Mouse (Mus musculus) heart, embryonic 13.5 days (tissue): ENCODE measurements around the gene E330034G19Rik. TPM values are rescaled to one million over a fixed set of nuclear protein-coding genes. Genes with fewer than 3 reads are reported as not detected.
"Not testable (repeated sequence)": the region's sequence is repeated elsewhere in the genome, so short reads cannot be mapped to it uniquely, and the experiment has no call there.

ENCODE experiments used
- ATAC-seq: fragments of 200-750 bp; cut with Nextera tagmentation; 2 replicates; pipeline ENCODE4 v1.8.0; 2017; ENCODE audit warnings: moderate TSS enrichment; ENCODE audit not compliant: insufficient number of reproducible peaks, low FRiP score, low TSS enrichment; ENCODE audit errors: extremely low read depth
- H3K27ac ChIP-seq: fragments of 300-500 bp; sonication (generic); replicated peaks from 2 replicates; pipeline ENCODE4 v1.5.1; 2015; ENCODE audit warnings: moderate library complexity, mild to moderate bottlenecking, inconsistent platforms
- H3K27me3 ChIP-seq: fragments of 300-500 bp; sonication (generic); replicated peaks from 2 replicates; pipeline ENCODE4 v1.6.1; 2015; ENCODE audit warnings: mild to moderate bottlenecking, inconsistent platforms
- H3K36me3 ChIP-seq: fragments of 300-500 bp; sonication (generic); 2 replicates; pipeline ENCODE4 v1.6.1; 2015; ENCODE audit warnings: mild to moderate bottlenecking, inconsistent platforms
- H3K4me1 ChIP-seq: fragments of 300-500 bp; sonication (generic); 2 replicates; pipeline ENCODE4 v1.6.1; 2015; ENCODE audit warnings: inconsistent platforms
- H3K4me2 ChIP-seq: fragments of 300-500 bp; sonication (generic); 2 replicates; pipeline ENCODE4 v1.6.1; 2015; ENCODE audit warnings: inconsistent platforms, mild to moderate bottlenecking, moderate library complexity
- H3K4me3 ChIP-seq: fragments of 300-500 bp; sonication (generic); 2 replicates; pipeline ENCODE4 v1.5.1; 2015; ENCODE audit warnings: moderate library complexity, mild to moderate bottlenecking, inconsistent platforms
- H3K9ac ChIP-seq: fragments of 300-500 bp; sonication (generic); 2 replicates; pipeline ENCODE4 v1.6.1; 2015; ENCODE audit warnings: inconsistent platforms, mild to moderate bottlenecking, moderate library complexity
- H3K9me3 ChIP-seq: fragments of 300-500 bp; sonication (generic); 2 replicates; pipeline ENCODE4 v1.6.1; 2016; ENCODE audit warnings: inconsistent platforms
- WGBS: fragments of 180-500 bp; shearing (Covaris S2); methylation state at CpG from one replicate; pipeline ENCODE4 v1.1.7; 2015; ENCODE audit warnings: mixed read lengths; 5-methylcytosine and 5-hydroxymethylcytosine counted together
- polyA plus RNA-seq: library from polyadenylated mRNA; unstranded; fragments of >200 nt; fragmentation: Nextera tagmentation; extraction: Ambion mirVana; gene quantifications from 2 replicates; pipeline ENCODE4 v1.2.1, GENCODE M21; 2015

The E330034G19Rik gene
- polyA plus RNA-seq, 1 experiment from 2014 or later: not detected

GRCm38 (mm10) chr14:24269571-24269970 lies 23.4 kb upstream of the E330034G19Rik start:
- H3K9me3 ChIP-seq: no peaks in the 10 kb centered on the region
- 71% methylated on average over 1 of the region's 1 CpGs for WGBS
- no peak overlapping the region for H3K4me3 ChIP-seq
- no peaks in the 10 kb centered on the region for H3K36me3 ChIP-seq
- 0 out of 2 replicates have a peak, but pooled peaks cover 4% of the 10 kb centered on the region for H3K27me3 ChIP-seq
- H3K4me2 ChIP-seq: no peak overlapping the region
- H3K4me1 ChIP-seq: no peaks in the 10 kb centered on the region
- no peak overlapping the region for H3K9ac ChIP-seq
- no peak overlapping the region for H3K27ac ChIP-seq
- ATAC-seq: no peak

DNA sequence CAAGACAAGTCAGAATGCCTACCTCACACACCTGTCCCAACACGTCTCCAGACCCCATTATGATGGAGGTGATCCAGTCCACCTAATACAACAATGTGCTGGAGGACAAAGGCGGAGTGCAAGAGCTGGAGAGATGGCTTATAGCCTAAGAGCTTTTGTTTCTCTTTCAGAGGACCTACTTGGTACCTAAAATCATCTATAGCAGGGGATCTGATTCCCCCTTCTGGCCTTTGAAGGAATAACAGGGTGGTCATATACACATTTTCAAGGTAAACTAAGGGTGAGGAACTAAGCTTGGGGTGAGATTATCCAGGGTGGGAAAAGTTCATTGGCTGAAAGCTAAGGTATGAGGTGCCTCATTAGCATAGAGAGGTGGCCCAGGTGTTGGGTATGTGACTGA lies 19.4 kb upstream of the E330034G19Rik start:
- Histone ChIP-seq H3K4me2 (no peak overlapping the region), H3K9ac (no peak overlapping the region), H3K4me1 (no peaks in the 10 kb centered on the region), H3K27ac (no peak overlapping the region), H3K4me3 (no peak overlapping the region), H3K9me3 (no peaks in the 10 kb centered on the region), H3K27me3 (0 out of 2 replicates have a peak, but pooled peaks cover 8% of the 10 kb centered on the region), H3K36me3 (no peaks in the 10 kb centered on the region)
- no peak for ATAC-seq
- WGBS: 52% methylated on average over 2 of the region's 2 CpGs

DNA sequence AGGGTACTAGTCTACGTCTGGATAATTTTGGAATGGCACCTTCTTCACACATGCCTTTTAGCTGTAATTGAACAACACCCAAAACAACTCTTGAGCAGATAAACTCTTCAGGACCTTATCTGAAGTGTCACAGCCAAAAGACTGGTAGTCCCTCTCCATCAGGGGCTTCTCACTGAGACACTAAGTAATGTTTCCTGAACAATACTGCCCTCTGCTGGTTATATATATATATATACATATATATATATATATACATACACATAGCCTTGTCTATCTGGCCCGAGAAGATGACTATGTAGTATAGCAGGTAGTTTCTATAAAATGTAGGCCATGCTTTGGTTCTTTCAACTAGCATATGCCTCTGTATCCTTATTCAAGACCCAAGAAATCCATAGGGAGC lies 17.5 kb upstream of the E330034G19Rik start:
- WGBS: 17% methylated on average over 2 of the region's 2 CpGs
- Histone ChIP-seq H3K9me3 (no peaks in the 10 kb centered on the region), H3K4me1 (no peaks in the 10 kb centered on the region), H3K27me3 (0 out of 2 replicates have a peak, but pooled peaks cover 8% of the 10 kb centered on the region), H3K4me3 (no peak overlapping the region), H3K9ac (no peak overlapping the region), H3K36me3 (no peaks in the 10 kb centered on the region), H3K27ac (no peak overlapping the region), H3K4me2 (no peak overlapping the region)
- ATAC-seq: no peak

DNA sequence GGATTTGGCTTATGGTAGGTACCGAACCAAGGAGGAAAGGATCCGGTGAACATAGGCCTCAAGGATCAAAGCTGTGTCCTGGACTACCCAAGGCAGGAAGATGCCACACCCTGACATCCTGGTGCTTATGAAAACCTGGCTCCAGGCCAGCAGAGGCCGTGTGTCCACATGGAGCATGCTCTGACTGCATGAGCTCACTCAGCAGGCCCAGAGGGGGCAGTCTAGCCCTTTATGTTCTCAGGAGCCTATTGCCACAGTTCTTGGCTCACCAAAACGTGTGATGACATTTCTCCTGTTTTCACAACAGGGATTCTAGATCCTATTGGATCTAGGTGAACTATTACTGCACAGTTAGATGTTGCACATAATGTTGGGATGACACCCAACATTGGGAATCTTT lies 11.7 kb upstream of the E330034G19Rik start:
- Histone ChIP-seq H3K27ac (no peak overlapping the region), H3K4me2 (no peak overlapping the region), H3K9me3 (no peaks in the 10 kb centered on the region), H3K27me3 (no peaks in the 10 kb centered on the region), H3K4me3 (no peak overlapping the region), H3K4me1 (peaks cover 10% of the 10 kb centered on the region), H3K36me3 (no peaks in the 10 kb centered on the region), H3K9ac (no peak overlapping the region)
- no peak for ATAC-seq
- 52% methylated on average over 4 of the region's 4 CpGs for WGBS

DNA sequence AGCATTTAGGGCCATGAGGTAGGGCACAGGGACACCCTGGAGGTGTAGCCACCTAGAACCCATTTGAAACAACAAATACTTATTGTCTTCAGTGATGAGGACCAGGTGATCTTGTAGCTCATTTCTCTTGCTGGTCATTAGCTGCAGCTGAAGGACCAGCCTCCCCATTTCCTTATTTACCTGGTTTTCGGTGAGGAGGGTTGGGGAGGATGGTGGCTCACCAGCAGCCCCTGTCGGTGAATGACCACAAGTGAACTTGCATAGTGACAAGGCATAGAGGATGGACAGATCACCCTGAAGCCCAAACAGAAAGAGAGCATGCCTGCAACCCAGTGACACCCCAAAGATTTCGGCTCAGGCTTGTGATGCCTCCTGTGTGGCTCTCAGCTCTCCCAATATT lies 10.7 kb upstream of the E330034G19Rik start:
- 62% methylated on average over 3 of the region's 3 CpGs for WGBS
- Histone ChIP-seq H3K27ac (no peak overlapping the region), H3K9ac (no peak overlapping the region), H3K4me1 (peaks cover 10% of the 10 kb centered on the region), H3K36me3 (no peaks in the 10 kb centered on the region), H3K4me3 (no peak overlapping the region), H3K27me3 (no peaks in the 10 kb centered on the region), H3K4me2 (no peak overlapping the region), H3K9me3 (no peaks in the 10 kb centered on the region)
- no peak for ATAC-seq

DNA sequence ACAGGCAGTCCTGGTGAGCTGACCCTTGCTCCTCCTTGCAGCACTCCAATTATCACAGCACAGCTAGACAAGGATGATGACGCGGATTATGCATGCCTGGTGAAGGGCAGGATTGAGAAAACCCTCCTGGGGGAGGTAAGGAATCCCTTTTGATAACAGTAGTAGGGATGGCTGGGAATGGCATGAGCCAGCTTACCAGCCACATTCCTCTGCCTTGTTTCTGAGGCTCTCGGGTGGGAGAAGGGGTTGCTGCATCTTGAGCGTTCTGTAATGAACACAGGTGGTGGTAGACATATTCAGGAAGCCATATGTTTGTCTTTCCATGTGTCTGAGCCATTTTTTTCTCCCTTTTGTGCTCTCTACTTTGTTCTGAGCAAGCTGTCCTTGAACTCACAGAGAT lies 6.9 kb upstream of the E330034G19Rik start:
- Histone ChIP-seq H3K4me2 (no peak overlapping the region), H3K27me3 (no peaks in the 10 kb centered on the region), H3K9me3 (no peaks in the 10 kb centered on the region), H3K4me3 (no peak overlapping the region), H3K4me1 (peaks cover 10% of the 10 kb centered on the region), H3K36me3 (no peaks in the 10 kb centered on the region), H3K27ac (no peak overlapping the region), H3K9ac (no peak overlapping the region)
- WGBS: 22% methylated on average over 4 of the region's 4 CpGs
- no peak for ATAC-seq

- peaks cover 10% of the 10 kb centered on the region for H3K4me1 ChIP-seq
- no peak overlapping the region for H3K4me3 ChIP-seq
- H3K9ac ChIP-seq: no peak overlapping the region
- no peak for ATAC-seq
- no peaks in the 10 kb centered on the region for H3K9me3 ChIP-seq
- H3K27me3 ChIP-seq: no peaks in the 10 kb centered on the region
- no peaks in the 10 kb centered on the region for H3K36me3 ChIP-seq
- H3K27ac ChIP-seq: no peak overlapping the region
- H3K4me2 ChIP-seq: no peak overlapping the region
Measured at GRCm38 (mm10) chr14:24290726-24291125, 2.3 kb upstream of the E330034G19Rik start.

GRCm38 (mm10) chr14:24293631-24294030 lies 617 bp downstream of the E330034G19Rik start:
- Histone ChIP-seq H3K27me3 (no peaks in the 10 kb centered on the region), H3K4me1 (peaks cover 6% of the 10 kb centered on the region; the same call in 1 of the 2 replicates), H3K9ac (no peak overlapping the region), H3K4me2 (no peak overlapping the region), H3K4me3 (no peak overlapping the region), H3K9me3 (no peaks in the 10 kb centered on the region), H3K36me3 (no peaks in the 10 kb centered on the region), H3K27ac (no peak overlapping the region)
- no peak for ATAC-seq
- WGBS: 47% methylated on average over 5 of the region's 5 CpGs

DNA sequence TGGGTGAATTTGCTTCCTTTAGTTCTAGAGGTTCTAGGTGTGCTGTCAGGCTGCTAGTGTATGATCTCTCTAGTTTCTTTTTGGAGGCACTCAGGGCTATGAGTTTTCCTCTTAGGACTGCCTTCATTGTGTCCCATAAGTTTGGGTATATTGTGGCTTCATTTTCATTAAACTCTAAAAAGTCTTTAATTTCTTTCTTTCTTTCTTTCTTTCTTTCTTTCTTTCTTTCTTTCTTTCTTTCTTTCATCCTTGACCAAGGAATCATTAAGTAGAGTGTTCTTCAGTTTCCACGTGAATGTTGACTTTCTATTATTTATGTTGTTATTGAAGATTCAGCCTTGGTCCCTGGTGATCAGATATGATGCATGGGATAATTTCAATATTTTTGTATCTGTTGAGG lies 9.1 kb downstream of the E330034G19Rik start:
- not testable (repeated sequence) for H3K27ac ChIP-seq, H3K4me1 ChIP-seq, H3K36me3 ChIP-seq, H3K9ac ChIP-seq, H3K27me3 ChIP-seq, ATAC-seq, H3K4me2 ChIP-seq, H3K9me3 ChIP-seq, H3K4me3 ChIP-seq
- 90% methylated on average over 1 of the region's 1 CpGs for WGBS

- Histone ChIP-seq H3K4me1 (no peaks in the 10 kb centered on the region), H3K4me3 (no peak overlapping the region), H3K27me3 (no peaks in the 10 kb centered on the region), H3K9me3 (no peaks in the 10 kb centered on the region), H3K36me3 (no peaks in the 10 kb centered on the region), H3K4me2 (no peak overlapping the region), H3K27ac (no peak overlapping the region), H3K9ac (no peak overlapping the region)
- 74% methylated on average over 6 of the region's 6 CpGs for WGBS
- ATAC-seq: no peak
Measured at GRCm38 (mm10) chr14:24306667-24307066, 13.7 kb downstream of the E330034G19Rik start.

GRCm38 (mm10) chr14:24307146-24307545 lies 14.1 kb downstream of the E330034G19Rik start:
- Histone ChIP-seq H3K4me3 (no peak overlapping the region), H3K9ac (no peak overlapping the region), H3K27ac (no peak overlapping the region), H3K27me3 (no peaks in the 10 kb centered on the region), H3K36me3 (no peaks in the 10 kb centered on the region), H3K4me2 (no peak overlapping the region), H3K4me1 (no peaks in the 10 kb centered on the region), H3K9me3 (no peaks in the 10 kb centered on the region)
- no peak for ATAC-seq
- 47% methylated on average over 1 of the region's 1 CpGs for WGBS

- Histone ChIP-seq H3K27me3 (no peaks in the 10 kb centered on the region), H3K9ac (no peak overlapping the region), H3K9me3 (no peaks in the 10 kb centered on the region), H3K4me2 (no peak overlapping the region), H3K4me1 (no peaks in the 10 kb centered on the region), H3K27ac (no peak overlapping the region), H3K4me3 (no peak overlapping the region), H3K36me3 (no peaks in the 10 kb centered on the region)
- WGBS: 40% methylated on average over 3 of the region's 3 CpGs
- no peak for ATAC-seq
Measured at GRCm38 (mm10) chr14:24311110-24311509, 18.1 kb downstream of the E330034G19Rik start.
